Mouse (Mus musculus) midbrain, embryonic 11.5 days (tissue): ENCODE results near the gene Dpep3. TPM values are rescaled to one million over a fixed set of nuclear protein-coding genes. Genes with fewer than 3 reads are reported as not detected.

Experiments
- ATAC-seq: fragments of 200-750 bp; cut with Nextera tagmentation; 2 replicates; pipeline ENCODE4 v1.8.0; 2017; ENCODE audit warnings: moderate TSS enrichment, moderate library complexity; ENCODE audit not compliant: low FRiP score
- DNase-seq: peaks from one replicate; pipeline ENCODE4 v3.0.0; 2015; ENCODE audit warnings: low spot score; ENCODE audit errors: missing footprints
- H3K27ac ChIP-seq: fragments of 300-500 bp; sonication (generic); 2 replicates; pipeline ENCODE4 v1.5.1; 2014; ENCODE audit warnings: low read depth, low read length
- H3K27me3 ChIP-seq: fragments of 300-500 bp; sonication (generic); 2 replicates; pipeline ENCODE4 v1.6.1; 2014; ENCODE audit warnings: mild to moderate bottlenecking, low read length, moderate library complexity, mixed read lengths; ENCODE audit not compliant: control insufficient read depth, insufficient read depth
- H3K36me3 ChIP-seq: fragments of 300-500 bp; sonication (generic); 2 replicates; pipeline ENCODE4 v1.6.1; 2014; ENCODE audit warnings: mild to moderate bottlenecking, low read length, moderate library complexity, mixed read lengths; ENCODE audit not compliant: control insufficient read depth, insufficient read depth
- H3K4me1 ChIP-seq: fragments of 300-500 bp; sonication (generic); 2 replicates; pipeline ENCODE4 v1.6.1; 2014; ENCODE audit warnings: low read length; ENCODE audit not compliant: control insufficient read depth, insufficient read depth
- H3K4me2 ChIP-seq: fragments of 300-500 bp; sonication (generic); 2 replicates; pipeline ENCODE4 v1.6.1; 2014; ENCODE audit warnings: mild to moderate bottlenecking, moderate library complexity
- H3K4me3 ChIP-seq: fragments of 300-500 bp; sonication (generic); 2 replicates; pipeline ENCODE4 v1.5.1; 2014; ENCODE audit warnings: low read depth, low read length
- H3K9ac ChIP-seq: fragments of 300-500 bp; sonication (generic); 2 replicates; pipeline ENCODE4 v1.6.1; 2014; ENCODE audit warnings: low read length
- H3K9me3 ChIP-seq: fragments of 300-500 bp; sonication (generic); 2 replicates; pipeline ENCODE4 v1.6.1; 2016; ENCODE audit warnings: low read length; ENCODE audit not compliant: control insufficient read depth
- WGBS: fragments of 180-500 bp; shearing (Covaris S2); extraction: QIAGEN DNeasy Blood & Tissue Kit; methylation state at CpG from one replicate; pipeline ENCODE4 v1.1.7; 2014; 5-methylcytosine and 5-hydroxymethylcytosine counted together
- microRNA-seq: library from miRNA; unstranded; fragments of <30 nt; microRNA quantifications from one replicate; pipeline ENCODE4, GENCODE M21; 2017
- polyA plus RNA-seq: library from polyadenylated mRNA; unstranded; fragments of >200 nt; fragmentation: Nextera tagmentation; extraction: Ambion mirVana; gene quantifications from 2 replicates; pipeline ENCODE4 v1.2.1, GENCODE M21; 2014

The Dpep3 gene
- polyA plus RNA-seq, 1 experiment from 2014 or later = not detected

DNA sequence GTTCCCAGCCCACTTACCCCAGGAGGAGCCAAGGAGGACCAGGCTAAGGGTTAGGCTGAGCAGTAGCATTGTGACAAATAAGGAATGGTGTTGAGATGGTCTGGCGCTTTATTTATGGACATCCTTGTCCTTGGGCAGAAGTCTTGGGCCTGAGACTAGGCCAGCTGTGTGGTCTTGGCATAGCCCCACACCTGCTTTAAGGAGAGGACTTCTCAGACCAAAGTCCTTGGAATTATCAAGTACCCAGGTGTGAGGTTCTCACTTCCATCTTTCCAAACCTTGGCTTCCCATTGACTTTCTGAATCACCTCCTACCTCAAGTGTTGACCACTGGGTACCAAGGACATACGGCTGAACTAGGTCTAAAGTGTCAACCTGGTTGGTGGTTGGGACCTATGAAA, 45.5 kb downstream of the Dpep3 start, which contains the start of gene Ctrl:
Ctrl (minus strand) TSS at position 101 of the 400 bp plus-strand sequence.
- H3K4me2 ChIP-seq = no peak within 1 kb of the TSS
- no peaks in the 10 kb centered on the region for H3K9me3 ChIP-seq
- H3K27ac ChIP-seq = no peak within 1 kb of the TSS
- H3K9ac ChIP-seq = no peak within 1 kb of the TSS
- no peak within 1 kb of the TSS for H3K4me3 ChIP-seq
- no peak for ATAC-seq
- H3K4me1 ChIP-seq = peaks cover 3% of the 10 kb centered on the region
- 93% methylated on average over 2 of the region's 2 CpGs for WGBS
- H3K36me3 ChIP-seq = no peaks in the 10 kb centered on the region
- H3K27me3 ChIP-seq = no peaks in the 10 kb centered on the region
- no peak for DNase-seq

DNA sequence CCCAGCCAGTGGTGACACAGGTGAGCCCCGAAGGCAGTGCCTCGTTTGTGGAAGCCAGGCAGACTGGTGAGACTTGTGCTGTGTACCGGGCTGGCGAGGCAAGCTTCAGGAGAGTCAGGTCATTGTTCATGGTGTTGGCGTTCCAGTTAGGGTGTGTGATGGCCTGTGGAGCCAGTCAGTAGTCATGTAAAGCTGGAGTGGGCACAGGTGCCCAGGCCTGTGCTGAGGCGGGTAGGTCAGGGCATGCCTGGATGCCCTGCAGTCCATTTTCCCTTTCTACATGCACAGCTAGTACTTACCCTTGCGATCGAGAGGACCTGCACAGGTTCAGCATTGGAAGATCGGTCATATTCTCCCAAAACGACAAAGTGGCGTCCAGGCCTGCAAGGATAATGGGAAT, 46.7 kb downstream of the Dpep3 start:
- H3K27me3 ChIP-seq = no peaks in the 10 kb centered on the region
- WGBS = 88% methylated on average over 11 of the region's 11 CpGs
- no peaks in the 10 kb centered on the region for H3K9me3 ChIP-seq
- no peak overlapping the region for H3K27ac ChIP-seq
- DNase-seq (no peak), ATAC-seq (no peak)
- H3K36me3 ChIP-seq = no peaks in the 10 kb centered on the region
- H3K4me2 ChIP-seq = no peak overlapping the region
- H3K4me3 ChIP-seq = no peak overlapping the region
- no peaks in the 10 kb centered on the region for H3K4me1 ChIP-seq
- H3K9ac ChIP-seq = no peak overlapping the region

DNA sequence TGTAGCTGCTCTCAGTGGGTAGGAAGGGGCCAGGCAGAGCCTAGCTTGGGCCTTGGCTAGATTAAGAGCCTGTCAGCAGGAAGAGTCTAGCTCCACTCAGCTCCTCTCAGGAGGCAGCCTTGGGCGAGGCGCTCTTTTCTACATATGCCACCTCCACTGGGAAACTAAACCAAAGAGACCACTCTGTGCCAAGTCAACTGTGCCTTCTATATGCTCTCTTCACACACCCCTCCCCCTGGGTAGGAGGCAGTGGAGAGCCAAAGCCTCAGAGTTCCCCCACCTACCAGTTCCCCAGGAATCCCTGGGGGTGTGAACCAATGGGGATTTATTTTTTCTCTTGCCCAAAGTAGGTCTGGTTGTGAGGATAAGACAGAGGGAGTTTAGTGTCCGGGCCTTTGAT, 48.0 kb downstream of the Dpep3 start:
- Histone ChIP-seq H3K36me3 (no peaks in the 10 kb centered on the region), H3K9ac (no peak overlapping the region), H3K4me3 (no peak overlapping the region), H3K9me3 (no peaks in the 10 kb centered on the region), H3K27ac (no peak overlapping the region), H3K4me2 (no peak overlapping the region), H3K4me1 (no peaks in the 10 kb centered on the region), H3K27me3 (no peaks in the 10 kb centered on the region)
- ATAC-seq (no peak), DNase-seq (no peak)
- WGBS = 93% methylated on average over 3 of the region's 3 CpGs

- Histone ChIP-seq H3K27me3 (no peaks in the 10 kb centered on the region), H3K4me2 (no peak overlapping the region), H3K36me3 (no peaks in the 10 kb centered on the region), H3K27ac (peak overlapping the region; percentile 45), H3K9ac (peak overlapping the region; percentile 55), H3K4me3 (no peak overlapping the region), H3K4me1 (no peaks in the 10 kb centered on the region), H3K9me3 (no peaks in the 10 kb centered on the region)
- peak; percentile 99 for DNase-seq
- 13% methylated on average over 8 of the region's 8 CpGs for WGBS
- peak; percentile 79 for ATAC-seq
Observed at GRCm38 (mm10) chr8:105930602-105931001, 48.6 kb downstream of the Dpep3 start.

DNA sequence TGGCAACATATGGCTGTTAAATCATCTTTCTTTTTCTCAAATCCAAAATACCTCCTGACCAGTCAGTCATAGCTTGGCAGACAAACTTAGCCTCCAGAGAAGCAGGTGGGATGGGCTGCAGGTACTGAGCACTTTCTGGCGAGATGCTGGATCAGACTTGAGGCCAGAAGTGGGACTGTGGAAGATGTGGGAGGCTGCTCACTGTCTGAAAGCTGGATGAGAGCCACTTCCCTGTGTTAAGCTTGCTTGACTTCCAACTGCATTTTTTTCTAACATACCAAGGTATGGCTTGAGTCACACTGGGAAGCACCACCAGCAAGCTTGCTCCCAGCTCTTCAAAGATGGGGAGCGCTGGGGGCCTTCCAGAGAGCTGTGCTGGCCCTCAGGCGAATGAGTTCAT, 54.1 kb downstream of the Dpep3 start:
- Histone ChIP-seq H3K4me3 (no peak overlapping the region), H3K4me2 (no peak overlapping the region), H3K27me3 (no peaks in the 10 kb centered on the region), H3K9ac (no peak overlapping the region), H3K36me3 (no peaks in the 10 kb centered on the region), H3K4me1 (no peaks in the 10 kb centered on the region), H3K27ac (no peak overlapping the region), H3K9me3 (no peaks in the 10 kb centered on the region)
- no peak for ATAC-seq
- DNase-seq = no peak
- 79% methylated on average over 3 of the region's 3 CpGs for WGBS

Small RNA genes lying within 50 kb of the gene (microRNA-seq; reads per million reads assigned to microRNA genes)
- not detected for gene Mir7074

Other genes starting within 250 kb of the Dpep3 start
- gene Gfod2, start 220.8 kb downstream of the Dpep3 start, polyA plus RNA-seq = 36.5 and 38.8 TPM in 2 replicates
- 10.9 and 11.2 TPM in 2 replicates for gene Ranbp10, start 152.1 kb downstream of the Dpep3 start, polyA plus RNA-seq
- 0.15 and 0.18 TPM in 2 replicates for gene Tsnaxip1, start 151.7 kb downstream of the Dpep3 start, polyA plus RNA-seq
- 58.1 and 60.4 TPM in 2 replicates for gene Cenpt, start 126.2 kb downstream of the Dpep3 start, polyA plus RNA-seq
- 66.5 and 70.5 TPM in 2 replicates for gene Thap11, start 124.3 kb downstream of the Dpep3 start, polyA plus RNA-seq
- gene Nutf2, start 118.8 kb downstream of the Dpep3 start, polyA plus RNA-seq = 300 and 367 TPM in 2 replicates
- gene Edc4, start 98.5 kb downstream of the Dpep3 start, polyA plus RNA-seq = 35.6 TPM in 2 replicates
- 0.29 and 0.40 TPM in 2 replicates for gene Nrn1l, start 85.9 kb downstream of the Dpep3 start, polyA plus RNA-seq
- gene Pskh1, start 79.0 kb downstream of the Dpep3 start, polyA plus RNA-seq = 11.2 and 13.6 TPM in 2 replicates
- 0.61 and 1.9 TPM in 2 replicates for gene Ctrl, start 45.6 kb downstream of the Dpep3 start, polyA plus RNA-seq
- 22.5 and 26.9 TPM in 2 replicates for gene Psmb10, start 41.0 kb downstream of the Dpep3 start, polyA plus RNA-seq
- gene Lcat, start 36.0 kb downstream of the Dpep3 start, polyA plus RNA-seq = 0.23 and 0.28 TPM in 2 replicates
- gene Slc12a4, start 13.3 kb downstream of the Dpep3 start, polyA plus RNA-seq = 7.2 and 7.8 TPM in 2 replicates
- gene Dus2, start 11.9 kb upstream of the Dpep3 start, polyA plus RNA-seq = 14.4 and 16.4 TPM in 2 replicates
- gene Dpep2nb, start 26.5 kb upstream of the Dpep3 start, polyA plus RNA-seq = 0.28 TPM in 1 of 2 replicates, not detected in the other
- gene Ddx28, start 32.5 kb upstream of the Dpep3 start, polyA plus RNA-seq = 21.8 and 23.4 TPM in 2 replicates
- 3.9 and 4.0 TPM in 2 replicates for gene Nfatc3, start 79.4 kb upstream of the Dpep3 start, polyA plus RNA-seq
- gene Esrp2, start 157.5 kb upstream of the Dpep3 start, polyA plus RNA-seq = 0.88 and 0.89 TPM in 2 replicates
- 6.4 and 6.9 TPM in 2 replicates for gene Pla2g15, start 171.0 kb upstream of the Dpep3 start, polyA plus RNA-seq
- gene Slc7a6, start 189.4 kb upstream of the Dpep3 start, polyA plus RNA-seq = 88.3 and 89.4 TPM in 2 replicates
- gene Slc7a6os, start 231.5 kb upstream of the Dpep3 start, polyA plus RNA-seq = 41.5 and 42.2 TPM in 2 replicates
- 59.5 and 61.7 TPM in 2 replicates for gene Prmt7, start 231.5 kb upstream of the Dpep3 start, polyA plus RNA-seq